Mouse (Mus musculus) kidney, adult 2 months (tissue): ENCODE data around the gene Rfx5. TPM values are rescaled to one million over a fixed set of nuclear protein-coding genes. Genes with fewer than 3 reads are reported as not detected.
"Not testable (repeated sequence)": the region's sequence is repeated elsewhere in the genome, so short reads cannot be mapped to it uniquely, and the experiment has no call there.

Experiments used
- DNase-seq: peaks from one replicate; pipeline ENCODE4 v3.0.0; 2021
- H3K27ac ChIP-seq: fragments of 200-500 bp; 2 replicates; pipeline ENCODE4 v1.5.1; 2012; ENCODE audit warnings: low read depth, low read length, control low read depth, inconsistent platforms; ENCODE audit not compliant: insufficient read depth
- H3K27me3 ChIP-seq: fragments of 200-500 bp; replicated peaks from 2 replicates; pipeline ENCODE4 v1.6.1; 2012; ENCODE audit warnings: mild to moderate bottlenecking, moderate library complexity, low read length, inconsistent platforms; ENCODE audit not compliant: control insufficient read depth, insufficient read depth
- H3K36me3 ChIP-seq: fragments of 200-500 bp; 2 replicates; pipeline ENCODE4 v1.6.1; 2012; ENCODE audit warnings: mild to moderate bottlenecking, moderate library complexity, low read length, inconsistent platforms; ENCODE audit not compliant: control insufficient read depth, insufficient read depth
- H3K4me1 ChIP-seq: fragments of 200-500 bp; 2 replicates; pipeline ENCODE4 v1.6.1; 2011; ENCODE audit warnings: low read length; ENCODE audit not compliant: control insufficient read depth, insufficient read depth
- H3K4me3 ChIP-seq: fragments of 200-500 bp; 2 replicates; pipeline ENCODE4 v1.5.1; 2011; ENCODE audit warnings: mild to moderate bottlenecking, low read depth, low read length, control low read depth; ENCODE audit not compliant: insufficient read depth
- CTCF ChIP-seq: fragments of 200-500 bp; conservative IDR thresholded peaks from 2 replicates; pipeline ENCODE4 v1.5.1; 2011; ENCODE audit warnings: low read depth, mild to moderate bottlenecking, control low read depth, low read length, moderate library complexity, mixed read lengths; ENCODE audit not compliant: insufficient read depth, insufficient read length
- POLR2A ChIP-seq: fragments of 200-500 bp; IDR thresholded peaks from one replicate; pipeline ENCODE4 v1.6.1; 2011; ENCODE audit warnings: low read depth, low read length, control low read depth
- WGBS: fragments of 180-500 bp; shearing (Covaris S2); methylation state at CpG from one replicate; pipeline ENCODE4 v1.1.7; 2018; 5-methylcytosine and 5-hydroxymethylcytosine counted together
- polyA plus RNA-seq: library from polyadenylated mRNA; depleted of rRNA; stranded (reverse); fragments of >200 nt; gene quantifications from 2 replicates; pipeline ENCODE4 v1.2.3, GENCODE M21; 2012

The Rfx5 gene
- polyA plus RNA-seq, 1 experiment: 10.3 TPM

DNA sequence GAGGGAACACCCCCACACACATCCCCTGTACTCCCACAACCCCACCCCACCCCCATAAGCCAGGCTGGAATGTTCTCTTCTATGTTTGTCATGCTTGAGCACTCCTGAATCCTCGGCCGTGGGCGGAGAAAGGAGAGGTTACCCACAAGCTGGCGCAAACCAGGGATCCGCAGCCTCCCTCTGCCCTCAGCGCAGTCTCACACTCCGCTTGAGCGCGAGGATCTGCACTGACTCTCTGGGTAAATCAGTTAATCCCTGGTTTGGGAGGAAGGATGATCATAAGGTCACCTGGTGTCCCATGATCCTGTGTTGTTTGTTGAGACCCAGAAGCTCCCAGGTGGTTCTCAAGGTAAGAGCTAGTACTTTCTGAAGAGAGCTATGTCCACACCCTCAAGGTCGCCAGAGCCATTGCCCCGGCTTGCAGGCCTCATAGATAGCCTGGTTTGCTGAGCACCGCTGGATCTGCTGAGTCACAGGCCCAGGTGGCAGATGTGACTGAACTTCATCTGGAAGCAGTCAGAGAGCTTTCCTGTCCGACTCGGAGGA, 36.0 kb upstream of the Rfx5 start:
- Histone ChIP-seq H3K4me3 (peak overlapping the region; percentile 53), H3K27me3 (no peaks in the 10 kb centered on the region), H3K36me3 (no peaks in the 10 kb centered on the region), H3K4me1 (peaks cover 33% of the 10 kb centered on the region), H3K27ac (peak overlapping the region; percentile 100)
- WGBS: 40% methylated on average over 14 of the region's 14 CpGs
- TF ChIP-seq POLR2A: no peak
- TF ChIP-seq CTCF: no peak
- peak; percentile 94 for DNase-seq

DNA sequence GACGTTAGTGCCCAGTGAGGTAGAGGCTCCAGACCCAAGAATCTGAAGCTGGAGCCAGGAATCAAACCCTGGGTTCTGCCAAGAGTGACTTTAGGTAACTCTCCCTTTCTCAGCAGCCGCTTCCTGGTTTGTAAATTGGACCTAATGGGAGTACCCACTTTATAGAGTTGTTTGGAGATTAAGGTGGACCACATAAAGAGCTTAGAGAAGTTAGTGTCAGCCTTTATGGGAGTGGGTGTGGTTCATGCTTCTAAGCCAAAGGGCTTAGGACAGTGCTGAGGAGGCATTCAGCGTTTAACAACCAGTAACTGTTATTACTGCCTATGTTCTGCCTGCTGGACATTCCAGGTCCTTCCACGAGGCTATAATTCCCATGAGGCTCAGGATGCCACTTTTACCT, 35.0 kb upstream of the Rfx5 start:
- H3K4me1 ChIP-seq: peaks cover 29% of the 10 kb centered on the region
- TF ChIP-seq CTCF: no peak
- no peak for TF ChIP-seq POLR2A
- 51% methylated on average over 4 of the region's 4 CpGs for WGBS
- H3K27ac ChIP-seq: peak overlapping the region; percentile 100
- no peaks in the 10 kb centered on the region for H3K27me3 ChIP-seq
- H3K36me3 ChIP-seq: no peaks in the 10 kb centered on the region
- no peak overlapping the region; the same call in 1 of the 2 replicates for H3K4me3 ChIP-seq
- DNase-seq: no peak

DNA sequence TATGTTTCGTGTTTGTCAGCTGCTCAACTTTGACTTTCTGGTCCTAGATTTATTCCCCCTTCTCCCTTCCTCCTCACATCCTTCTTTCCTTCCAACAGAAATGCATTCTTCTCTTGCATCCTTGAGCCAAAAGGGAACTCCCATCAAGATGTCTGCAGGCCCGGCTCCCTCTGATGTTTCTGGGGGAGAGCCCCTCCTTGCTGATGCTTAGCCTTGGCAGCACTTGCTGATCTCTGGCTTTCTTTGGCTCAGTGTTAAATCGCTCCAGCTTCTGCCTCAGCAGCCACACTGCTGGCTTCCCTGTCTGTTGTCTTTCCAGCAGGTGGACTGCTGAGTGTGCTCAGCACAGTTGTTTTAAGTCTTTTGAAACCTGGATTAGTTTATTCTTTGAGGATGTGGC, 32.8 kb upstream of the Rfx5 start:
- TF ChIP-seq POLR2A (no peak), CTCF (no peak)
- Histone ChIP-seq H3K4me3 (no peak overlapping the region), H3K36me3 (no peaks in the 10 kb centered on the region), H3K4me1 (peaks cover 17% of the 10 kb centered on the region; the same call in 1 of the 2 replicates), H3K27me3 (no peaks in the 10 kb centered on the region), H3K27ac (no peak overlapping the region)
- WGBS: 53% methylated on average over 3 of the region's 3 CpGs
- no peak for DNase-seq

DNA sequence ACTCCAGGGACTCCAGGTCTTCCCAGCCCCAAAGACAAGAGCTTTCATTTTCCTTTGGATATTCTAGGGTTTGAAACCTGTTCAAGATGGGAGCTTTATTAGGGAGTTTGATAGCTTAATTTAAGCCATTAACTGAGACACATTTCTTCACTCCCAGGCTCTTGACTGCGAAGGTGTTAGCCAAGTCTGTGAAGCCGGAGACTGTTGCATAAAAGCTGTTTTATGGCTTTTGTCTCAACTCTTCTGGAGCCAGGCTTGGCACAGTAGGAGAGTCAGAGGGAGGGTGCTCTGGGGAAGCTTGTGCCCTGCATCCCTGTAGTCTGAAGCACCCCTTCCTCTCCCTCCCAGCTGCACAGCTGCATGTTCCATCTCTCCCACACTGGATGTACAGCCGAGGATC, 31.5 kb upstream of the Rfx5 start:
- no peak overlapping the region for H3K4me3 ChIP-seq
- 61% methylated on average over 3 of the region's 3 CpGs for WGBS
- H3K27ac ChIP-seq: no peak overlapping the region
- no peak for DNase-seq
- no peaks in the 10 kb centered on the region for H3K36me3 ChIP-seq
- no peaks in the 10 kb centered on the region for H3K27me3 ChIP-seq
- TF ChIP-seq CTCF (no peak), POLR2A (no peak)
- H3K4me1 ChIP-seq: peaks cover 14% of the 10 kb centered on the region; the same call in 1 of the 2 replicates

DNA sequence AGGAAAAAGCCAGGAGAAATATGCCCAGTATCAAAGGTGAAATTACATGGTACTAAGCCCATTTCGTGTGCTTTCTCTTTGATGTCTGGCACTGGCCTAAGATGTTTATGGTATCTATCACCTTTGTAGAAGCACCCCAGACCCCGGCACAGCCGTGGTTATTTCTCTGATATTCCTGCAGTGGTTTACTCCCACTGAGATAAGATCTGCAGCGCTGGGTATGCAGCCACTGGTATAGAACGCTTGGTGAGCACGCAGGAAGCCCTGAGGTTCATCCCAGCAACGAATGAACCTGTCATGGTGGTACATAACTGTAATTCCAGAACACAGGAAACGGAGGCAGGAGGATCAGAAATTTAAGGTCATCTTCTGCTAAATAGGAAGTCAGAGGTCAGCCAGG, 29.2 kb upstream of the Rfx5 start:
- WGBS: 48% methylated on average over 8 of the region's 8 CpGs
- no peak for TF ChIP-seq POLR2A
- TF ChIP-seq CTCF: no peak
- no peak overlapping the region for H3K27ac ChIP-seq
- no peaks in the 10 kb centered on the region for H3K36me3 ChIP-seq
- H3K4me3 ChIP-seq: no peak overlapping the region
- H3K27me3 ChIP-seq: no peaks in the 10 kb centered on the region
- DNase-seq: no peak
- H3K4me1 ChIP-seq: peaks cover 7% of the 10 kb centered on the region; the same call in 1 of the 2 replicates

DNA sequence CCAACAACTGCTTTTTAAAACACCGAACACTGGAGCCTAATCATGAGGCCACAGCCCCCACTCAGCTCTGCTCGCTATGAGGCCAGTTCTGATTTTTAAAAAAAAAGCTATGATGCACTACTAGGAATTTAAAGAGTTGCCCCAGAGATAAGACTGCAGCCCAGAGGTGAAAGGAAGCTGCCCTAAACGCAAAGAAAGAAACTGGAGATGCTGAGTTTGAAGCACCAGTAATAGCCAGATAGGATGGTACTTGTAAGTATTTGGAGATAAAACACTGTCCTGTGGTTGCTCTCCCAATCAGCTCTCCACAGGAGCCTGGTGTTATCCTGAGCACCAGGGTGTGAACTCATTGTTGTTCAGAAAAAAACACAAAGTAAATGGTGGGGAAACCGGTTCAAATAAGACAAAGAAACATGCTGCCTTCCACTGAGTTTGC, 27.6 kb upstream of the Rfx5 start:
- not testable (repeated sequence) for H3K27me3 ChIP-seq, DNase-seq, H3K27ac ChIP-seq, H3K4me3 ChIP-seq, H3K36me3 ChIP-seq
- WGBS: 68% methylated on average over 4 of the region's 4 CpGs
- peaks cover 16% of the 10 kb centered on the region for H3K4me1 ChIP-seq

DNA sequence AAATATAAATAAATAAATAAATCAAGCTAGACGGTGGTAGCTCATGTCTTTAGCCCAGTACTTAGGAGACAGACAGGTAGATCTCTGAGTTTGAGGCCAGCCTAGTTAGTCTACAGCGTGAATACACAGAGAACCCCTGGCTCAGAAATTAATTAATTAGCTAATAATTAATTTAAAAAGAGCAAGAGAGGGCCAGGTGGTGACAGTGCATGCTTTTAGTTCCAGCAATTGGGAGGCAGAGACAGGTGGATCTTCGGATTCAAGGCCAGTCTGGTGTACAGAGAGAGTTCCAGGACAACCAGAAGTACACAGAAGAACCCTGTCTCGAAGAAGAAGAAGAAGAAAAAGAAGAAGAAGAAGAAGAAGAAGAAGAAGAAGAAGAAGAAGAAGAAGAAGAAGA, 24.9 kb upstream of the Rfx5 start:
- WGBS: 54% methylated on average over 4 of the region's 4 CpGs
- not testable (repeated sequence) for H3K4me3 ChIP-seq, H3K27ac ChIP-seq, H3K36me3 ChIP-seq, H3K27me3 ChIP-seq
- H3K4me1 ChIP-seq: peaks cover 26% of the 10 kb centered on the region
- DNase-seq: peak; percentile 66

DNA sequence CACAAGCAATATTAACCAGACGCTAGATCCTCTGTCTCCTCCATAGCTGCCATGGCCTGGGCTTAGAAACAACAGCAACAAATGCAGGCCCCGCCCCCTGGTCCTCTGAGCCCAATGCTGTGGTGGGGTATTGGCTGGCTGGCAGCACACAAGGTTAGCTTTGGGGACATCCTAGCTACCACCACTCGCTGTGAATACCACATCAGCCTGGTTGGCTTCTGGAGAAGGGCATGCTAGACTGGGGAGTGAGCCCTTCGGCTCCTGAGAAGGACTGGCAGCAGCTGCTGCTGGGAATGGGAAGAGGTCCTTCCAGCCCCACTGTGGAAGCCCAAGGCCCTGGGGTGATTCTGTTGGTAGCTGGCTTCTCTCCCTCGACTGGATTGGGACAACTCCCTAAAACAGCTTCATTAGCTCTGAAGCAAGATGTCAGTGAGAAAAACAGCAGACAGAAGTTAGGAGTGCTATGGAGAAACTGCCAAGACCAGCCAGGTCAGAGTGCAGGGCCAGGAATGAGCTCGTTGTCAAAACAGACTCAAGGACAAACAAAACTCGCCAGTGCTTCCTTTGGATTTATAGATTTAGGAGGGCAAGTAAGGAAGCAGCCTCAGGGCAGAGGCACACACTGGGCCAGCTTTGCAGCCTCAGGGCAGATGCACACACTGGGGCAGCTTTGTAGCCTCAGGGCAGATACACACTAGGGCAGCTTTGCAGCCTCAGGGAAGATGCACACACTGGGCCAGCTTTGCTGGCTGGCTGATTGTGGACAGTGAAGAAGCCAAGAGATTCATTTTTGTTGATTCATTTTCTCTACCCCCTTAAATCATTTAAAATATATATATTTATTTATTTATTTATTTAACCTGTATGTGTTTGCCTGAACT, 23.2 kb upstream of the Rfx5 start:
- peak overlapping the region; percentile 91 for H3K27ac ChIP-seq
- 33% methylated on average over 7 of the region's 7 CpGs for WGBS
- H3K4me1 ChIP-seq: peaks cover 26% of the 10 kb centered on the region
- DNase-seq: peak; percentile 78
- not testable (repeated sequence) for H3K27me3 ChIP-seq, H3K36me3 ChIP-seq, H3K4me3 ChIP-seq

DNA sequence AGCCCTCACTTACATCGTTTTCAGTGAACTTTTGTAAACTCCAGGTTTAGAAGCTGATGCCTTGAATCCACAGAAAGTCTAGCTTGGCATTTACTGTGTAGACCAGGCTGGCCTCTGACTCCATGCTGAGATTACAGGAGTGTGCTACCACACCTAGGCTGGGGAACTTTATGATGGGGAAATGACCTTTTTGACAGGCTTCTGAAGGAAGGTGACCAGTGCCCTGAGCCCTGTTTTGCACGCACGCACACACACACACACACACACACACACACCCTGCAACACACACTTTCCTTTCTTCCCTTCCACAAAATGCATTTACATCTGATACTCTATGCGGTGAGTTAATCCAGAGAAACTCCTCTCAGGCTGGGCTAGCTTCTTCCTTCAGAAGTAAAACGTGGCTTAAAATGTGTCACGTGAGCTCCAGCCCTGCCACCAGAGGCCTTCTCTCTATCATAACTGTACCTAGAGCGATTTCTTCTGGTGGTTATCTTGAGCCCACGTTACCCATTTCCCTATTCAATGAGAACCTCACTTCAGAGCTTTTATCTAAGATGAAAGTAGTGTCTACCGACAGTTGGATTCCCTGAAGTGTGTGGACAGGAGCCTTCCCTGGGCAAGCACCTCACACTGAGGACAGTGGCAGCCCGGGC, 22.3 kb upstream of the Rfx5 start:
- not testable (repeated sequence) for H3K4me3 ChIP-seq, DNase-seq, H3K36me3 ChIP-seq, H3K27me3 ChIP-seq
- WGBS: 90% methylated on average over 10 of the region's 10 CpGs
- peak overlapping the region; percentile 6; the same call in 1 of the 2 replicates for H3K27ac ChIP-seq
- peaks cover 33% of the 10 kb centered on the region for H3K4me1 ChIP-seq

DNA sequence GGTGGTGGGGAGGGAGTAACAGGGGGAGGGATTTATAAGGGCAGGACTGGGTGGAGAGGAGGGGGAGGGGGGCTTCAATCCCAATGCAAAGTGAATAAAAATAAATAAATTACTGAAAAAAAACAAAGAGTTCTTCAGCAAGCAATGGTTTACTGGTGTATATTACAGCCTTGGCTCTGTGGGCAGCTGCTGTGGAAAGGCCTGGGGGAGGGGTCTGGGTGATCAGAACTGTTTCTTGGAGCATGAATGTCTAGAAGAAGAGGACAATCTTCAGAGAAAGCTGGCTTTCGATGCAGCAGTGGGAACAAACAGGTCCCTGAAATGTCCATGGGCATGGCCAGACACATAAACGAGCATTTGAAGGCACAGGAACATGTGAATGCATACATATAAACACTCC, 21.6 kb upstream of the Rfx5 start:
- not testable (repeated sequence) for H3K27me3 ChIP-seq, DNase-seq, H3K36me3 ChIP-seq, H3K4me3 ChIP-seq
- peak overlapping the region; percentile 22; the same call in 1 of the 2 replicates for H3K27ac ChIP-seq
- peaks cover 33% of the 10 kb centered on the region for H3K4me1 ChIP-seq
- WGBS: 40% methylated on average over 2 of the region's 2 CpGs
